Mouse (Mus musculus): ENCODE data around the gene Fzd10.
A peak's percentile ranks its signal among the peaks of the same experiment; 100 is the strongest.

The Fzd10 gene

DNA sequence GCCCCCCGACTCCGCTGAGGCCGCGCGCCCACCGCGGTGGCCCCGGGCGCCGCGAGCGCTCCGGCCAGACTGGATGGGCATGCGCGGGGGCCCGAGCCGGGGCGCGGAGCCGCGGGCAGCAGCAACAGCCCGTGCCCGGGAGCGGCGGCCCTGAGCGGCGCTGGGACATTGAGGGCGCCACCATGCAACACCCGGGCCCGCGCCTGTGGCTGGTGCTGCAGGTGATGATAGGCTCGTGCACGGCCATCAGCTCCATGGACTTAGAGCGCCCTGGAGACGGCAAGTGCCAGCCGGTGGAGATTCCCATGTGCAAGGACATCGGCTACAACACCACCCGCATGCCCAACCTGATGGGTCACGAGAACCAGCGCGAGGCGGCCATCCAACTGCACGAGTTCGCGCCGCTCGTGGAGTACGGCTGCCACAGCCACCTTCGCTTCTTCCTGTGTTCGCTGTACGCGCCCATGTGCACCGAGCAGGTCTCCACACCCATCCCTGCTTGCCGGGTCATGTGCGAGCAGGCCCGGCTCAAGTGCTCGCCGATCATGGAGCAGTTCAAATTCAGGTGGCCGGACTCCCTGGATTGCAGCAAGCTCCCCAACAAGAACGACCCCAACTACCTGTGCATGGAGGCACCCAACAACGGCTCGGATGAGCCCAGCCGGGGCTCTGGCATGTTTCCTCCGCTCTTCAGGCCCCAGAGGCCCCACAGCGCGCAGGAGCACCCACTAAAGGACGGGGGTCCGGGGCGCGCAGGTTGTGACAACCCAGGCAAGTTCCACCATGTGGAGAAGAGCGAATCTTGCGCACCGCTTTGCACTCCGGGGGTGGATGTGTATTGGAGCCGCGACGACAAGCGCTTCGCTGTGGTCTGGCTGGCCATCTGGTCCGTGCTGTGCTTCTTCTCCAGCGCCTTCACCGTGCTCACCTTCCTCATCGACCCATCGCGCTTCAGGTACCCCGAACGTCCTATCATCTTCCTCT is 684 bp downstream of the Fzd10 start:
- DNase-seq (ENCODE audit: extremely low read depth, insufficient read length, low spot score) = peak; percentile 14

GRCm38 (mm10) chr5:128603693-128604092 is 3.0 kb downstream of the Fzd10 start:
- no peak for DNase-seq (ENCODE audit: extremely low read depth, insufficient read length, low spot score)

DNA sequence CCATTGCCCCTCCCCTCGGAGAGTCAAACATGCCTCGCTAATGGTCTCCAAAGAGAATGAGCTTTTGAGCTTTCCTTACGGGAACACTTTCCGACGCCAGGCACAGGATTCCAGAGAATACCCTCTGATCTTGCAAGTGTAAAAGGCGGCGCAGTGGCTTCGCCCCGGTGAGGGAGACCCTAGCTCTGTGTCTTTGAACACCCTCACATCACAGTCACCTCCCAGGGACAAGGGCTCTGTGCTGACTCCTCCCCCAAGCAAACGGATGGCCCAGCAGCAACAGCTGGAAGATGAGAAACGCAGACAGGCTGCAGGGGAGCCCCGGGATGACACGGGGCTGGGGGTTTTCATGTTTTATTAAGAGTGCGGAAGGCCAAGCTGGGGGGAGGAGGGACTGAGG is 6.0 kb downstream of the Fzd10 start:
- DNase-seq (ENCODE audit: extremely low read depth, insufficient read length, low spot score) = no peak

DNA sequence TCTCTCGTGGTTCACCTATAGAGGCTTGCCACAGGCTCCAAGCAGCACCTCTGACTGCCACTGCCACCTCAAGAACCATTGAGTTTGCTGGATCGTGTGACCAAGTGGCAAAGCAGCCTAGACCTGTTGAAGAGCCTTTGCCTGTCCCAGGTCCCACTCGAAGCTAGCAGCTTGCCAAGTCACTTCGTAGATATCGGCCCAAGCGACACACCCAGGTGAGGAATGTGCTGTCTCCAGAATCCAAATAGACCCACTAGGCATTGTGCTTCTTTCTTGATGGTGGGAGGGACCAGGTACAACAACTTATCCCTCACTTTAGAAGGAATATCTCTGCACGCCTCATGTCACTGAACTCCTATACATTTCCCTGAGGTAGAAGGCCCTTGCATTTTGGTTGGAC is 8.4 kb downstream of the Fzd10 start:
- no peak for DNase-seq (ENCODE audit: extremely low read depth, insufficient read length, low spot score)

DNA sequence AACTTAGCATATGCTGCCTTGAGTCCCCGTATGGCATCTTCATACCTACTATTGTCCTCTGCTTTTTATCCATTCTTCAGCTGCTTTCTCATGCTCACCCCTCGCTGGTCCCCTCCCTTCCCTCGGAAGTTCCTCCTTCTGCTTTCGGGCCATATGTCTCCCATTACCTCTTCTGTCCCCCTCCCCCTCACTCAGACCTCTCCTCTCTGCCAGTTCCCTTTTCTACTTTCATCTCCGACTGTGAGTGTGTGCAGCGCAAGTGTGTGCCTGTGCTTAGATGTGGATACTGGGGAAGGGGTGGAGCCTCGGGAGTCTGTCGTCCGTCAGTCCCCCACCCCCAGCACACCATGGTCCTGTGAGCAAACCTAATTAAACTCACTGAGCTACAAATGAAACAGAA is 17.0 kb downstream of the Fzd10 start:
- DNase-seq (ENCODE audit: extremely low read depth, insufficient read length, low spot score) = no peak

DNA sequence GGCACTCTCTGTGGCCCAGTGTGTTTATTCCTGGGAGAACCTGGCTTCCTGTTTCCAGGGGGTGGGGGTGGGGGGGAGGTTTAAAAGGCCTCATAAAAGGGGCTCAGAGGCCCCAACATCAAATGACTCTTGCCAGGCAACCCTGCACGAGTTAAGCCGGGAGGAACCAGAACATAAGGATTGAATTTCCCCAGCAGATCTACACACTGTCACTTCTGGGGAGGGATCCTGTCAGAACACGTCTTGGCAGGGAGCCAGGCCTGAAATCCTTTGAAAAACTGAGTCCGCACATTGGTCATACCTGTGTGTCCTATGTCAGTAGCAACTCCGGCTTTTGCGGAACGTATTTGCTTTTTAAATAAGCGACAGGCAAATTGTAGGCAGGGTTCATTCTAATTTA is 19.3 kb downstream of the Fzd10 start:
- no peak for DNase-seq (ENCODE audit: extremely low read depth, insufficient read length, low spot score)

DNA sequence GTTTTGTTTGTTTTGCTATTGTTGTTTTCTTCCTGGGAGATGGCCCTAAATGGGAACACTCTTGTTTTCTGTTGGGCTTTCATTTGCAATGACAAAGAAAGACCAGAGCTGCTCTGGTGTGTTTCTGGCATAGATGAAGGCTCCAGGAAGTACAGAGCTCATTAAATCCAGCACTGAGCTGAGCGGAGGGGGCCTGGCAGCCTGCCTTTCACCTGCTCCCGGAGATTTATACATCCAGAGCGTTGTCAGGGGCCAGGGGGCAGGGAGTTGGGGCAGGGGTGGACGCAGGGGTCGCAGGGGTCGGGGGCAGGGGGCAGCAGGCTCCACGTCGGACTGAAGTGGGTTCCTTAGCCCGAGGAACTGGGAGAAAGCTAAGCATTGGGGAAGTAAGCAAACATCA is 19.8 kb downstream of the Fzd10 start:
- DNase-seq (ENCODE audit: extremely low read depth, insufficient read length, low spot score) = no peak

GRCm38 (mm10) chr5:128627763-128628162 is 27.1 kb downstream of the Fzd10 start:
- no peak for DNase-seq (ENCODE audit: extremely low read depth, insufficient read length, low spot score)

DNA sequence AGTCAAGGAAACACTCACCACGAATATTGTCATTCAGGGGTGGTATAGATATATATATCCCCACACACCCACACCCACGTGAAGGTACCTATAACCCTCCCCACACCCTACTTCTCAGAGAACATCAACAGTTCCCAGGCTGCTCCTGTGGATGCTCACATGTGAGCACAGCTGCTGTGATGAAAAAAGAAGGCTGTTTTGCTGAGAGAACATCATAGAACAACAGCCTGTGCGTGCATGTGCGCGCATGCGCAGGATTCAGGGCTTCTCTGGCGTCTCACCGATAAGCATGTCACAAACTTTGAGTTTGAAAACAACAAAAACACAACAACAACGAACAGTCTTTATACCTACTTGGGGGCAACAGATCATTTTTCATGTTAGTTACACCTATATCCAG is 36.0 kb downstream of the Fzd10 start:
- no peak for DNase-seq (ENCODE audit: extremely low read depth, insufficient read length, low spot score)

DNA sequence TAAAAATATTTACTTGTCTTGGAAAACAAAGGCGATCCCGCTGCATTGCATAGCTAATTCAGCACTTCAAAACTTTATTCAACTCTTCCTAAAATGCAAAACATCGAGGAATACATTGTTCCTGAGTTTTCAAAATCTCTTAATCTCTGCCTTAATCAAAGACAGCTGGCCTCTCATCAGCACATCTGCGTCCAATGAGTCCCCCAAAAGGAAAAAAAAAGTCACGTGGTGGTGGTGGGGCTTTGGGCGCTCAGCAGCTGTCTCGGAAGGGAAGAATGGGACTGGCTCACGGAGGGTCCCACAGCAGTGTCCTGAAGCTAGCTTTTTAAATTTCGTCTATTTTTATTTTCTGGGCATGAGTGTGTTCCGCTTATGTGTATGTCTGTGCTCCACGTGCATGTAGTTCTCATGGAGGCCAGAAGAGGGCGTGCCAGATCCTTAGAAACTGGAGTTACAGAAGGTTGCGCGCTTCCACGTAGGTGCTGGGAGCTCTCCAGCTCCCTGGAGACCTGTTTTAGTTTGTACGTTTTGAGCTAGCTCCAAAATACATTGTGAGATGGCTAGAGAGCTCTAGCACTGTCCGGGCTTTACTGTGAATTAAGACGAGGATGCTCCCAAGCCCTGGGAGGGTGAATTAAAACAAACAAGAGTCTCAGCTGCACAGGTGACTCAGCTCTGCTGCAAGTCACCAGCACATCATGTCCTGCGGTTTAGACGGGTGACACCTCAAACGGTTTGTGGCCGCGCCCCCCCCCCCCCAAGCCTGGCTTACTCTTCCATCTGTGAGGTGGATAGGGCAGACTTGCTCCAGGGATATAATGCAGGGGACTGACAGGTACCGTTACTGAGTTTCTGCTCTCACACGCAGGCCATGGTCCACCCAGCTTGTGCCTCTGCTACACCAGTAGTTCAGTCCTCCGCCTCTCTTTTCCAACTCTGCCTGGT is 36.7 kb downstream of the Fzd10 start:
- DNase-seq (ENCODE audit: extremely low read depth, insufficient read length, low spot score) = no peak

DNA sequence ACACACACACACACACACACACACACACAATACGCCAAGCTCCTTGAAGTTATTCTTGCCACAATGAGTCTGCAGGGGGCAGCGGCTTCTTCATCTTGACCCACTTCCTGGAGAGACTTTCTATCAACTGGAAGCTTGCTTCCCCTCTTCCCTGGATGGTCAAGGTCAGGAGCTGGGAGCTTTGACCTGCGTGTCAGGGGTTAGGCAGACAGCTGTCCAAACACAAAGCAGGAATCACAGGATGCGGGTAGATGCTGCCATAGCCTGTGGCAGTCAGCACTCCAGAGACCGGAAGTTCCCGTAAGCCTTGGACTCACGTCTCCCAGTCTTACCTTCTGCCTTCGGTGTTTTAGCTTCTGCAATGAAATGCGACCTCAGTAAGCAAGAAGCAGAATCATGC is 38.1 kb downstream of the Fzd10 start:
- no peak for DNase-seq (ENCODE audit: extremely low read depth, insufficient read length, low spot score)

DNA sequence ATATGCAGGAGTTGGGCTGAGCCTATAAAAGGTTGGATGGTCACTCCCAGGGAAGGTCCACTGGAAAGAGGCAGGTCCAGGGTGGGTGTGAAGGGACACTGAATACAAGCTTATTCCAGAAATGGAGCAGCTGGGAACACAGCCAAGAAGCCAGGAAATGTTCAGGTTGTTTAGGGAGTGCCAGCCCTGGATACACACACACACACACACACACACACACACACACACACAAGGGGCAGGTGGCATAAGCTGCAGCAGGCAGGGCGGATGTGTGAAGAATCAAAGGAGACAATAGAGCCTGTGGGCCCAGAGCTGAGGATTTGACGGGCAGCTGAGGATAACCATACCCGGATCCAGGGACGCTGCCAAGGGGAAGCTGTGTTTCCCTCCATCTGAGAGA is 42.4 kb downstream of the Fzd10 start:
- DNase-seq (ENCODE audit: extremely low read depth, insufficient read length, low spot score) = no peak

- DNase-seq (ENCODE audit: extremely low read depth, insufficient read length, low spot score) = no peak
Observed at GRCm38 (mm10) chr5:128645720-128646119, 45.1 kb downstream of the Fzd10 start.

DNA sequence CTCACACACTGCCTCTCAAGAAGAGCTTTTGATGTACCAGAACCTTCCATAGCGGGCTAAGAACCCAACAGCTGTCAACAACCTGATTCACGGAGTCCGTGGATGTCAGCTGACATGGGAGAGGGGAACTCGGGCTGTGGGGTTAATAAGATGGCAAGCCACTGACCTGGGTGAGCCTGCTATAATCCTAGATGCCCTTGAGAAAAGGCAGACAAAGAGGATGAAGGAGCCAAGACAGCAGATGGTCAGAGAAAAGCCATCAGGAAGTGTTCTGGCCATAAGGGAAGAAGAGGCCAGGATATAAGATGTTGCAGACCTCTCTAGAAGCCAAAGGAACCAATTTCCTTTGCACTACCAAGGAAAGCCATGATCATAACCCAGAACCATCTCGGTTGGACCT is 45.6 kb downstream of the Fzd10 start:
- no peak for DNase-seq (ENCODE audit: extremely low read depth, insufficient read length, low spot score)

- no peak for DNase-seq (ENCODE audit: extremely low read depth, insufficient read length, low spot score)
Observed at GRCm38 (mm10) chr5:128647221-128647730, 46.6 kb downstream of the Fzd10 start.

DNA sequence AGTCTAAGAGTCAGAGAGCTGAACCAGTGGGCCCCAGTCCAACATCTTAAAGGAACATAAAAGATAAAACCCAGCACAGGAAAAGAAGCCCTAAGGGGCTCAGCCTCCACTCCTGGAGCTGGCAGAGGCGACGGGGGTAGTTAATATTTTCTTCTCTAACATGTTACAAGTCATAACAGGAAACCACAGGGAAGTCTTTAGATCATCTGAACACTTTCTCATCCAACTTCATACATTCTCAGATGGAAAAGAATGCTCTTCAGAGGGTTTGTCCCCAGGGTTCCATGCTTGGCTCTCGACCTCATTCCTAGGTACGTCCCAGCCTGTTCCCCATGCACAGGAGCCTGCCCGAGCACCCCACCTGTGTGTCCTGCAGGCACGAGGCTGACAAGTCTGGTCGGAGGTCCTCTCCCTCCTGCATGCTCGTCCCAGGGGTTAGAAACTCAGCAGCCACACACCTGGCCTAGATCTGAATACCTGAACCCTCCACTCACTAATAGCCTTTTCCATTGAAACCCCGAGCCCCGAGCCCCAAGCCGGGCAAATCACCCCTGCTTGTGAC is 48.8 kb downstream of the Fzd10 start:
- no peak for DNase-seq (ENCODE audit: extremely low read depth, insufficient read length, low spot score)
